Mouse (Mus musculus): ENCODE measurements at regions not wholly inside any gene's neighbourhood (a gene's known extent, or its start where the extent isn't known, plus 50 kb on each side); places are given as distances from the start of the nearest gene placed in this dataset.

GRCm38 (mm10) chr3:20892916-20893430 lies 526.0 kb upstream of the Agtr1b start:
- no peak for ATAC-seq
- DNase-seq (ENCODE audit: low read depth, low spot score), result no peak
- in situ Hi-C loops (cut with MboI; ENCODE audit: low pct_unique_long_range_greater_than_20kb), result no loop called here
- no peak for TF ChIP-seq CTCF (IDR thresholded peaks at IDR 0.05)
- ChIA-PET CTCF (no interaction called here), POLR2A (no interaction called here)
- H3K27me3 ChIP-seq, result peaks cover 17% of the 10 kb centered on the region

GRCm38 (mm10) chr3:20864241-20864640 lies 497.3 kb upstream of the Agtr1b start:
- in situ Hi-C loops (cut with MboI; ENCODE audit: low pct_unique_long_range_greater_than_20kb), result no loop called here
- ChIA-PET POLR2A (no interaction called here), CTCF (no interaction called here)
- DNase-seq (ENCODE audit: low read depth, low spot score), result no peak
- peaks cover 7% of the 10 kb centered on the region for H3K27me3 ChIP-seq
- ATAC-seq, result no peak
- no peak for TF ChIP-seq CTCF (IDR thresholded peaks at IDR 0.05)

GRCm38 (mm10) chr3:20831038-20831437 lies 464.1 kb upstream of the Agtr1b start:
- DNase-seq (ENCODE audit: low read depth, low spot score) (no peak), ATAC-seq (no peak)
- POLR2A ChIA-PET, result interaction anchor here (2.9 kb wide), 1 partner anchor 10 kb away, joined by 10 read pairs; no protein-coding TSS in a partner anchor
- in situ Hi-C loops (cut with MboI; ENCODE audit: low pct_unique_long_range_greater_than_20kb), result no loop called here
- TF ChIP-seq CTCF (IDR thresholded peaks at IDR 0.05), result no peak
- CTCF ChIA-PET, result interaction anchor here (1.0 to 1.3 kb wide), 2 partner anchors 12 to 24 kb away, joined by 4 read pairs; no protein-coding TSS in a partner anchor
- peaks cover 5% of the 10 kb centered on the region for H3K27me3 ChIP-seq

- no peak for DNase-seq (ENCODE audit: low read depth, low spot score)
- POLR2A ChIA-PET, result interaction anchor here (0.5 to 2.9 kb wide), 2 partner anchors 11 to 392 kb away, joined by 3 to 10 read pairs; no protein-coding TSS in a partner anchor
- CTCF ChIA-PET, result interaction anchor here (0.7 kb wide), 1 partner anchor 12 kb away, joined by 3 read pairs; no protein-coding TSS in a partner anchor
- in situ Hi-C loops (cut with MboI; ENCODE audit: low pct_unique_long_range_greater_than_20kb), result no loop called here
- ATAC-seq, result no peak
- no peak for TF ChIP-seq CTCF (IDR thresholded peaks at IDR 0.05)
- H3K27me3 ChIP-seq, result peaks cover 9% of the 10 kb centered on the region
Measured at GRCm38 (mm10) chr3:20829391-20829790, 462.4 kb upstream of the Agtr1b start.

- CTCF ChIA-PET, result interaction anchor here (0.7 to 1.0 kb wide), 2 partner anchors 13 to 27 kb away, joined by 3 read pairs; no protein-coding TSS in a partner anchor
- no peak for TF ChIP-seq CTCF (IDR thresholded peaks at IDR 0.05)
- H3K27me3 ChIP-seq, result peaks cover 9% of the 10 kb centered on the region
- DNase-seq (ENCODE audit: low read depth, low spot score), result no peak
- POLR2A ChIA-PET, result interaction anchor here (2.9 kb wide), 1 partner anchor 12 kb away, joined by 10 read pairs; no protein-coding TSS in a partner anchor
- ATAC-seq, result no peak
- in situ Hi-C loops (cut with MboI; ENCODE audit: low pct_unique_long_range_greater_than_20kb), result no loop called here
Measured at GRCm38 (mm10) chr3:20828811-20829210, 461.8 kb upstream of the Agtr1b start.

GRCm38 (mm10) chr3:20825661-20826334 lies 458.8 kb upstream of the Agtr1b start:
- in situ Hi-C loops (cut with MboI; ENCODE audit: low pct_unique_long_range_greater_than_20kb), result no loop called here
- peaks cover 12% of the 10 kb centered on the region for H3K27me3 ChIP-seq
- CTCF ChIA-PET, result interaction anchor here (0.7 to 1.2 kb wide), 3 partner anchors 9 to 32 kb away, joined by 3 read pairs; no protein-coding TSS in a partner anchor
- POLR2A ChIA-PET, result interaction anchor here (0.9 kb wide), 1 partner anchor 470 kb away, joined by 3 read pairs; no protein-coding TSS in a partner anchor
- ATAC-seq (no peak), DNase-seq (ENCODE audit: low read depth, low spot score) (peak; percentile 25)
- TF ChIP-seq CTCF (IDR thresholded peaks at IDR 0.05), result no peak

GRCm38 (mm10) chr3:20822226-20822625 lies 455.2 kb upstream of the Agtr1b start:
- ATAC-seq (no peak), DNase-seq (ENCODE audit: low read depth, low spot score) (no peak)
- H3K27me3 ChIP-seq, result peaks cover 15% of the 10 kb centered on the region
- CTCF ChIA-PET, result no interaction called here
- in situ Hi-C loops (cut with MboI; ENCODE audit: low pct_unique_long_range_greater_than_20kb), result no loop called here
- no peak for TF ChIP-seq CTCF (IDR thresholded peaks at IDR 0.05)
- POLR2A ChIA-PET, result no interaction called here

- TF ChIP-seq CTCF (IDR thresholded peaks at IDR 0.05), result no peak
- ATAC-seq, result no peak
- POLR2A ChIA-PET, result interaction anchor here (0.6 kb wide), 1 partner anchor 19 kb away, joined by 3 read pairs; no protein-coding TSS in a partner anchor
- CTCF ChIA-PET, result no interaction called here
- in situ Hi-C loops (cut with MboI; ENCODE audit: low pct_unique_long_range_greater_than_20kb), result no loop called here
- DNase-seq (ENCODE audit: low read depth, low spot score), result no peak
- peaks cover 15% of the 10 kb centered on the region for H3K27me3 ChIP-seq
Measured at GRCm38 (mm10) chr3:20821712-20822111, 454.7 kb upstream of the Agtr1b start.

- H3K27me3 ChIP-seq, result peaks cover 15% of the 10 kb centered on the region
- CTCF ChIA-PET, result no interaction called here
- TF ChIP-seq CTCF (IDR thresholded peaks at IDR 0.05), result no peak
- ATAC-seq, result no peak
- in situ Hi-C loops (cut with MboI; ENCODE audit: low pct_unique_long_range_greater_than_20kb), result no loop called here
- no peak for DNase-seq (ENCODE audit: low read depth, low spot score)
- POLR2A ChIA-PET, result no interaction called here
Measured at GRCm38 (mm10) chr3:20820047-20820446, 453.1 kb upstream of the Agtr1b start.

GRCm38 (mm10) chr3:20819586-20819985 lies 452.6 kb upstream of the Agtr1b start:
- H3K27me3 ChIP-seq, result peaks cover 11% of the 10 kb centered on the region
- CTCF ChIA-PET, result no interaction called here
- TF ChIP-seq CTCF (IDR thresholded peaks at IDR 0.05), result no peak
- ATAC-seq (no peak), DNase-seq (ENCODE audit: low read depth, low spot score) (no peak)
- in situ Hi-C loops (cut with MboI; ENCODE audit: low pct_unique_long_range_greater_than_20kb), result loop anchor here (10.0 kb wide), 1 partner anchor 85 kb away; no protein-coding TSS in a partner anchor
- POLR2A ChIA-PET, result no interaction called here

GRCm38 (mm10) chr3:20816613-20817012 lies 449.6 kb upstream of the Agtr1b start:
- ATAC-seq, result no peak
- H3K27me3 ChIP-seq, result peaks cover 10% of the 10 kb centered on the region
- DNase-seq (ENCODE audit: low read depth, low spot score), result no peak
- ChIA-PET POLR2A (no interaction called here), CTCF (interaction anchor here (0.9 kb wide), 1 partner anchor 9 kb away, joined by 3 read pairs; no protein-coding TSS in a partner anchor)
- no peak for TF ChIP-seq CTCF (IDR thresholded peaks at IDR 0.05)
- in situ Hi-C loops (cut with MboI; ENCODE audit: low pct_unique_long_range_greater_than_20kb), result loop anchor here (10.0 kb wide), 1 partner anchor 82 kb away; no protein-coding TSS in a partner anchor
